Mouse (Mus musculus): ENCODE results near the gene Prmt8.
A peak's percentile ranks its signal among the peaks of the same experiment; 100 is the strongest.

Prmt8 gene

GRCm38 (mm10) chr6:127735130-127735981 lies 33.9 kb downstream of the Prmt8 start:
- DNase-seq = peak in 1 of 2 experiments; percentile 13

GRCm38 (mm10) chr6:127723126-127723525 lies 46.1 kb downstream of the Prmt8 start:
- DNase-seq = no peak

- DNase-seq = no peak
These were observed 49.4 kb downstream of the Prmt8 start for GRCm38 (mm10) chr6:127719875-127720274.

- DNase-seq = no peak
These were observed 51.8 kb downstream of the Prmt8 start for GRCm38 (mm10) chr6:127717239-127718137.

- no peak for DNase-seq
These were observed 53.8 kb downstream of the Prmt8 start for GRCm38 (mm10) chr6:127715428-127715827.

GRCm38 (mm10) chr6:127714906-127715305 lies 54.4 kb downstream of the Prmt8 start:
- DNase-seq = no peak

GRCm38 (mm10) chr6:127708218-127708628 lies 61.0 kb downstream of the Prmt8 start:
- DNase-seq = no peak

- DNase-seq = no peak
These were observed 68.1 kb downstream of the Prmt8 start for GRCm38 (mm10) chr6:127701036-127701783.

- DNase-seq = no peak
These were observed 75.6 kb downstream of the Prmt8 start for GRCm38 (mm10) chr6:127693681-127694080.

GRCm38 (mm10) chr6:127692298-127692697 lies 77.0 kb downstream of the Prmt8 start:
- DNase-seq = no peak

GRCm38 (mm10) chr6:127687181-127687860 lies 82.0 kb downstream of the Prmt8 start:
- DNase-seq = no peak

GRCm38 (mm10) chr6:127684981-127685380 lies 84.3 kb downstream of the Prmt8 start:
- DNase-seq = no peak

- DNase-seq = no peak
These were observed 85.7 kb downstream of the Prmt8 start for GRCm38 (mm10) chr6:127683561-127683960.

- no peak for DNase-seq
These were observed 88.5 kb downstream of the Prmt8 start for GRCm38 (mm10) chr6:127680784-127681183.

- no peak for DNase-seq
These were observed 90.3 kb downstream of the Prmt8 start for GRCm38 (mm10) chr6:127678998-127679397.

- no peak for DNase-seq
These were observed 91.0 kb downstream of the Prmt8 start for GRCm38 (mm10) chr6:127678320-127678719.

GRCm38 (mm10) chr6:127676866-127677265 lies 92.4 kb downstream of the Prmt8 start:
- no peak for DNase-seq

- no peak for DNase-seq
These were observed 97.2 kb downstream of the Prmt8 start for GRCm38 (mm10) chr6:127672071-127672470.

GRCm38 (mm10) chr6:127670031-127670430 lies 99.2 kb downstream of the Prmt8 start:
- DNase-seq = no peak

- DNase-seq = no peak
These were observed 100.0 kb downstream of the Prmt8 start for GRCm38 (mm10) chr6:127669313-127669712.

- DNase-seq = no peak
These were observed 106.0 kb downstream of the Prmt8 start for GRCm38 (mm10) chr6:127663263-127663662.

GRCm38 (mm10) chr6:127661717-127662292 lies 107.5 kb downstream of the Prmt8 start:
- DNase-seq = no peak

Measured in kidney, adult 8-10 months (tissue).